Mouse (Mus musculus) lung, postnatal 0 days (tissue): Measurements from ENCODE around the gene Gm4894. TPM values are rescaled to one million over a fixed set of nuclear protein-coding genes. Genes with fewer than 3 reads are reported as not detected.

Experiments
- ATAC-seq: fragments of 200-750 bp; cut with Nextera tagmentation; 2 replicates; pipeline ENCODE4 v1.8.0; 2017; ENCODE audit warnings: moderate library complexity
- DNase-seq: peaks from one replicate; pipeline ENCODE4 v3.0.0-alpha.2; 2016; ENCODE audit warnings: low spot score
- H3K27ac ChIP-seq: fragments of 300-500 bp; sonication (generic); 2 replicates; pipeline ENCODE4 v1.5.1; 2014; ENCODE audit warnings: antibody characterized with exemption, mild to moderate bottlenecking, low read length, mixed read lengths
- H3K27me3 ChIP-seq: fragments of 300-500 bp; sonication (generic); replicated peaks from 2 replicates; pipeline ENCODE4 v1.6.1; 2014; ENCODE audit warnings: low read length, mixed read lengths; ENCODE audit not compliant: insufficient read depth
- H3K36me3 ChIP-seq: fragments of 300-500 bp; sonication (generic); 2 replicates; pipeline ENCODE4 v1.6.1; 2014; ENCODE audit warnings: low read length, mixed read lengths; ENCODE audit not compliant: insufficient read depth
- H3K4me1 ChIP-seq: fragments of 300-500 bp; sonication (generic); 2 replicates; pipeline ENCODE4 v1.6.1; 2014; ENCODE audit warnings: antibody characterized with exemption, low read depth, low read length, mixed read lengths; ENCODE audit not compliant: insufficient read depth
- H3K4me2 ChIP-seq: fragments of 300-500 bp; sonication (generic); replicated peaks from 2 replicates; pipeline ENCODE4 v1.6.1; 2014; ENCODE audit warnings: low read depth, mild to moderate bottlenecking, low read length, moderate library complexity, mixed read lengths
- H3K4me3 ChIP-seq: fragments of 300-500 bp; sonication (generic); 2 replicates; pipeline ENCODE4 v1.5.1; 2014; ENCODE audit warnings: low read depth, low read length
- H3K9ac ChIP-seq: fragments of 300-500 bp; sonication (generic); replicated peaks from 2 replicates; pipeline ENCODE4 v1.6.1; 2014; ENCODE audit warnings: low read depth, mild to moderate bottlenecking
- H3K9me3 ChIP-seq: fragments of 300-500 bp; sonication (generic); 2 replicates; pipeline ENCODE4 v1.6.1; 2016; ENCODE audit warnings: low read length, mixed read lengths
- CTCF ChIP-seq: IDR thresholded peaks from 2 replicates; pipeline ENCODE4 v1.5.1; 2016; ENCODE audit warnings: antibody characterized with exemption, mild to moderate bottlenecking
- EP300 ChIP-seq: IDR thresholded peaks from 2 replicates; pipeline ENCODE4 v1.6.1; 2016; ENCODE audit warnings: antibody characterized with exemption, mild to moderate bottlenecking, control low read depth
- WGBS: fragments of 180-500 bp; shearing (Covaris S2); extraction: QIAGEN DNeasy Blood & Tissue Kit; methylation state at CpG from one replicate; pipeline ENCODE4 v1.1.7; 2014; 5-methylcytosine and 5-hydroxymethylcytosine counted together
- polyA plus RNA-seq: library from polyadenylated mRNA; unstranded; fragments of >200 nt; fragmentation: Nextera tagmentation; extraction: Ambion mirVana; gene quantifications from 2 replicates; pipeline ENCODE4 v1.2.1, GENCODE M21; 2015

The Gm4894 gene
- polyA plus RNA-seq: not detected in 2 replicates

DNA sequence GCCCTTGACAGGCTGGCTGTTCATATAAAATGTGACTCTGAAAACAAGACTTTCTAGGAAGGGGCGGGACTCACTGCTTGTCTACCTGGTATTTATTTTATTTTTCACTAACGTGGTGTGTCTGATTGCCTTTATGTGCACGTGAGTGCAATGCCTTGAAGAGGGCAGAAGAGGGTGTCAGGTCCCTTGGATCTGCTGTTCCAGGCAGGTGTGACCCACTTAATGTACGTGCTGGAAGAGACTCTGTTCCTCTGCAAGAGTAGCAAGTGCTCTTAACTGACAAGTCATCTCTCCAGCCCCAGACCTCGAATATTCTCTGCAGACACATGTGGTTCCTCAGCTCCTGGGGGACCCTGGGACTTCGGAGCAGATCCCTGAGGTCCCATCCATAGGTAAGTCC, at the start of gene Gm4894:
Gm4894 (plus strand) TSS at position 301 of the 400 bp plus-strand sequence.
- ATAC-seq (no peak), DNase-seq (no peak)
- Histone ChIP-seq H3K4me1 (no peaks in the 10 kb centered on the region), H3K27ac (no peak within 1 kb of the TSS), H3K9ac (no peak within 1 kb of the TSS), H3K4me3 (no peak within 1 kb of the TSS), H3K9me3 (no peaks in the 10 kb centered on the region), H3K27me3 (no peaks in the 10 kb centered on the region), H3K36me3 (no peaks in the 10 kb centered on the region), H3K4me2 (no peak within 1 kb of the TSS)
- TF ChIP-seq EP300: no peak
- TF ChIP-seq CTCF: no peak
- 40% methylated on average over 6 of the region's 6 CpGs for WGBS

DNA sequence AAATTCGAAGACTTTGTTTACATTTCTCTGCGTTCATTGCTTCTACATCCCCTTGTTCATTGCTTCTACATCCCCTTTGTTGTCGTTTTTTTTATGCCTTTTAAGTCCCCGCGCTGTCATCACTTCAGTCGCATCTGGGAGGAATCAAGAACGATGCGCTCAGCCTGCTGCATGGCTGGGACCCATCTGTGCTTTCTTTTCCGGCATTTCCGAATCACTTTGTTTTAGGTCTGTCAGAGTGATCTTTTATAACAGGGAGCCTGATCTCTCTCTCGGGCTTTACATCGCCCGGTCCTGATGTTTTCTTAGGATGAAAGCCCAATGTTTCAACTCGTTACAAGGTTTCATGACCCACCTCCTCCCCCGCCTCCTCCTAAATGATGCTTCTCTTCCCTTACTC, 44.0 kb upstream of the Gm4894 start:
- ATAC-seq: no peak
- Histone ChIP-seq H3K36me3 (no peaks in the 10 kb centered on the region), H3K9ac (no peak overlapping the region), H3K4me2 (no peak overlapping the region), H3K4me3 (no peak overlapping the region), H3K27me3 (no peaks in the 10 kb centered on the region), H3K27ac (no peak overlapping the region), H3K4me1 (no peaks in the 10 kb centered on the region), H3K9me3 (no peaks in the 10 kb centered on the region)
- TF ChIP-seq EP300 (no peak), CTCF (no peak)
- 26% methylated on average over 15 of the region's 15 CpGs for WGBS
- DNase-seq: no peak

DNA sequence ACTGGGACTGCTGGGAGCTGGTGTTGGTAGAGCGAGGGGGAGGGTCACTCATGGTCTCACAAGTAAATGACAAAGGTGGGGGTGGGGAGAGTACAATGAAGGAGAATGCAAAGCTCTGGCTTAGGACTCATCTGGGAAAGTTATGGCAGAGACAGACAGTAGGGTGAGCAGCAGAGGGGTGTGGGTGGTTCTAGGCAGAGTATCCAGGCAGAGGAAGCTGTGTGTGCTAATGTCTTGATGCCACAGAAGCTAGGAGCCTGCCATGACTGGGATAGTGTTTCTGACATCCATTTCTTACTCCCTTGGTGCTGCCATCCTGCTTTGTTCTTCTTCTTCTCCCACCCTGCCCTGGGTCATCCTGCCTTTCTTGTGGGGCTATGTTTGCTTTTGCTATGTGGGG, 38.8 kb upstream of the Gm4894 start:
- DNase-seq (no peak), ATAC-seq (no peak)
- H3K4me2 ChIP-seq: no peak overlapping the region
- 53% methylated on average over 1 of the region's 1 CpGs for WGBS
- H3K27me3 ChIP-seq: no peaks in the 10 kb centered on the region
- no peak overlapping the region for H3K9ac ChIP-seq
- no peak overlapping the region for H3K27ac ChIP-seq
- no peaks in the 10 kb centered on the region for H3K4me1 ChIP-seq
- TF ChIP-seq EP300 (no peak), CTCF (no peak)
- no peaks in the 10 kb centered on the region for H3K9me3 ChIP-seq
- H3K4me3 ChIP-seq: no peak overlapping the region
- no peaks in the 10 kb centered on the region for H3K36me3 ChIP-seq

DNA sequence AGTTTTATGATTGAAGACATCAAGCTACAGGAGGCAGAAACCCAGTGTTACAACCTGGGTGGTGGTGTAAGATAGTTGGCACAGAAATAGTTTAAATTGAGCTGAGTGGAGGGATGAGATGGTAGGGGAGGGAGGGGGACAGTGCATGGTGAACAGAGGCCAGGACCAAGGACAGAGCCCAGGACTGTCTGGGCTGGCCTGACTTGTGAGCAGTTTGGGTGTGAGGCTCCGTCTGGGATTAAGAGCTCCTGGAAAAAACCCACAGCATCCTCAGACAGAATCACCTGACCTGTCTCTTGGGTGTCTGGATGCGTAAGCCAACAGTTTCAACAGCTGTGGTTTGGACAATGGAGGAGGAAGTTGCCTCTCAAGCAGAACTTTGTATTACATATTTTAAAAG, 35.6 kb upstream of the Gm4894 start:
- DNase-seq: no peak
- ATAC-seq: no peak
- Histone ChIP-seq H3K4me3 (no peak overlapping the region), H3K9me3 (no peaks in the 10 kb centered on the region), H3K4me2 (no peak overlapping the region), H3K9ac (no peak overlapping the region), H3K27ac (no peak overlapping the region), H3K36me3 (no peaks in the 10 kb centered on the region), H3K27me3 (no peaks in the 10 kb centered on the region), H3K4me1 (no peaks in the 10 kb centered on the region)
- WGBS: 31% methylated on average over 2 of the region's 2 CpGs
- TF ChIP-seq CTCF: no peak
- TF ChIP-seq EP300: no peak

DNA sequence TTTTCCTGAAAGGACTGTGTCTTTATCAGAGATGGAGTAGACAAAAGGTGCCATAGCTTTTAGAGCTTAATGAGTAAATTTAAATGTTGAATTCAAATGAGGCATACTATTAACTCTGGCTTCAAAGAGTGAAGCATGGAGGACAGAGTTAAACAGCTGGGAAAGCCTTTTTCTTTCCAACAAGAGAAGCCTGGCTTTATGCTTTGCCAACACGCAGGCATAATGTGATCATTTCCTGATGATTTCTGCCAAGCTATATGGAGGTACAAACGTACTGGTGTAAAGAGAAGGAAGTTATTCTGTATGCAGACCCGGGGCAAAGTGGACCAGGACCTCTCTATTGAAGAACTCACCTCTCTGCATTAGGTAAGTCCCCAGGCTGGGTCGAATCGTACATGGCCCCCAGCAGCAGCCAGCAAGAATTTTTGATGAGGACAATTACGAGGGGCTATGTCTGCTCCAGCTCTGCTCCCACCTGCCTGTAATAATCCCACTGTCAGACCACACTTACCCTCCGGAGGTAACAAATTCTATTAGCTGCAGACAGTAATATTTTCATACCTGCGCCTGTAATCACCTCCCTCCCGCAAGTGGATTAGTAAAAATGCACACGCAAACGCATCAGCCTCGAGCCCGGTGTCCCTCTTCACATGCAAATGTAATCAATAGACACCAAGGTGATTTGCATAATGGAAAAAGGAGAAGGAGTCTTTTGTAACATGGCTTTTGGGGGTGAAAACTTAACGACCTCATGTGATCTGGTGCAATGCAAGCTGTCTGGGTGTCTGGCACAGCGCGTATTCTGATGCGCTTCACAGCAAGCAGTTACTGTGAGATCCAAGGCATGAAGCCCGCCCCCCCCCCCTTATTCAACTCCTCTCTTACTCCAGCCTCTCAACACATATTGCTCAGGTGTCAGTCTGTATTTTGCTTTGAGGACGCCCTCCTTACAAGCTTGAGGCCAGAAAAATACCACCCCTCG, 32.4 kb upstream of the Gm4894 start:
- TF ChIP-seq EP300: no peak
- TF ChIP-seq CTCF: no peak
- Histone ChIP-seq H3K9me3 (no peaks in the 10 kb centered on the region), H3K36me3 (no peaks in the 10 kb centered on the region), H3K4me1 (no peaks in the 10 kb centered on the region), H3K9ac (no peak overlapping the region), H3K4me2 (no peak overlapping the region), H3K27ac (no peak overlapping the region), H3K27me3 (no peaks in the 10 kb centered on the region), H3K4me3 (no peak overlapping the region)
- DNase-seq (no peak), ATAC-seq (no peak)
- 80% methylated on average over 20 of the region's 20 CpGs for WGBS

DNA sequence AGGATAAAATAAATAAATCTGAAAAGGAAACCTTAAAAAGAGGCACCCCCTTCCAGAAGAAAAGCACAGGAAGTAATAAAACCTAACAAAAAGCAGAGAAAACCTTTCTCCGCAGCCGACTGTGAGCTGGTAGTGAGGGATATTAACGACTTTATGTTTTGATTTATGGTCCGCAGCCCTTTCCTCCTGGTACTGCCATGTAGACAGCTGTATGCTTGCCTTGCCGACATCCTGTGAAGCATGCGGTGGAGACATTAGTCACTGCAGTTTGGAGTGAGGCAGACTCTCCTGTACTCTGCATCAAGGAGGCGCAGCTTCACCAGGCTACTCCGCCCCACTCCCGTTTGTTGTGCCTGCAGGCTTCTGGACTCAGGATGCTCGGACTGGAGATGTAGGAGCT, 25.8 kb upstream of the Gm4894 start:
- Histone ChIP-seq H3K4me2 (no peak overlapping the region), H3K27ac (no peak overlapping the region), H3K27me3 (no peaks in the 10 kb centered on the region), H3K9me3 (no peaks in the 10 kb centered on the region), H3K36me3 (no peaks in the 10 kb centered on the region), H3K4me3 (no peak overlapping the region), H3K4me1 (no peaks in the 10 kb centered on the region), H3K9ac (no peak overlapping the region)
- no peak for DNase-seq
- WGBS: 54% methylated on average over 10 of the region's 10 CpGs
- ATAC-seq: no peak
- TF ChIP-seq CTCF (no peak), EP300 (no peak)
